Mouse (Mus musculus): ENCODE results near the gene Ksr1. TPM values are rescaled to one million over a fixed set of nuclear protein-coding genes. Genes with fewer than 3 reads are reported as not detected.

The Ksr1 gene
- polyA plus RNA-seq, 1 experiment from 2014 or later, result 3.8 TPM

DNA sequence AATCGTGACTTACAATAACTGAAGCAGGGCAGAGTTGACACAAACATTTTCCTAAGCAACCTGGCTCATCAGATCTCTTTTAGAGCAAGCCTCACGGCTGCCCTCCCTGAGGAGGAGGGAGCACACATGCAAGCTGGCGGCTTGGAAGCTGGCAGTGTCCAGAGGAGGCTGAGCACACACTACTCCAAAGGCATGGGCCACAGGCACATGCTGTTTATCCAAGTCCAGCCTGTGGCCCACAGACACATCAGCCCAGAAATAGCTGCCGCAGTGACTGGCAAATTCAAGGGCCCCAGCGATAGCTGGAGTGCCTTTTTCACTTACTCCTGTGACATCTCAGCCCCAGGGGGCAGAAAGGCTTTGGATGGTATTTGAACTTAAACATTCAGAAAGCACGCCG is 82.6 kb downstream of the Ksr1 start:
- peaks cover 13% of the 10 kb centered on the region; the same call in 1 of the 2 replicates for H3K4me1 ChIP-seq (ENCODE audit: control insufficient read depth, insufficient read depth, low read length)
- no peak for ATAC-seq (ENCODE audit: insufficient number of reproducible peaks, insufficient read depth, low FRiP score, low read depth)
- H3K27me3 ChIP-seq (ENCODE audit: control insufficient read depth, insufficient read depth, low read length), result no peaks in the 10 kb centered on the region
- WGBS, result 77% methylated on average over 7 of the region's 7 CpGs
- H3K4me2 ChIP-seq (replicated peaks; ENCODE audit: low read depth, low read length), result no peak overlapping the region
- no peak overlapping the region for H3K4me3 ChIP-seq (ENCODE audit: low read depth, low read length)
- H3K36me3 ChIP-seq (ENCODE audit: control insufficient read depth, insufficient read depth, low read length), result no peaks in the 10 kb centered on the region
- no peaks in the 10 kb centered on the region for H3K9me3 ChIP-seq (ENCODE audit: control insufficient read depth, low read depth, low read length)
- H3K27ac ChIP-seq (ENCODE audit: low read length), result no peak overlapping the region
- H3K9ac ChIP-seq (replicated peaks; ENCODE audit: low read depth, low read length), result no peak overlapping the region

DNA sequence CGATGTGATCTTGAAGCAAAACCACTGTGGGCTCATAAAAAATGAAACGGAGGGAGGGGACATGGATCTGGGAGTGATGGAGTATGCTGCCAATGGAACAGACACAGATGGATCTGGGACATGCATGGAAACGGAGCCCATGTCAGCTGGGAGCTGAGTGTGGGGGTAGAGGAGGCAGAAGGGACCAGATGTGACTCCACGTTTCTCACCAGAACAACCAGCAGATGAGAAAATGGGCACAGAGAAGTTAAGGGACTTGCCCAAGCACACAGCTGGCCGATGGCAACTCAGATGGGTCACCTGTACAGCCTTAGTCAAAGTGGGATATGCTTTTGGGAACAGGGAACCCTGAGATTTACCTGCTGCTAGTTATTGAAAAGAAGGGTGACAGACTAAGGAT is 83.3 kb downstream of the Ksr1 start:
- Histone ChIP-seq H3K27ac (ENCODE audit: low read length) (no peak overlapping the region), H3K9ac (replicated peaks; ENCODE audit: low read depth, low read length) (no peak overlapping the region), H3K4me1 (ENCODE audit: control insufficient read depth, insufficient read depth, low read length) (peaks cover 15% of the 10 kb centered on the region; the same call in 1 of the 2 replicates), H3K36me3 (ENCODE audit: control insufficient read depth, insufficient read depth, low read length) (no peaks in the 10 kb centered on the region), H3K4me2 (replicated peaks; ENCODE audit: low read depth, low read length) (no peak overlapping the region), H3K9me3 (ENCODE audit: control insufficient read depth, low read depth, low read length) (no peaks in the 10 kb centered on the region), H3K4me3 (ENCODE audit: low read depth, low read length) (no peak overlapping the region), H3K27me3 (ENCODE audit: control insufficient read depth, insufficient read depth, low read length) (no peaks in the 10 kb centered on the region)
- no peak for ATAC-seq (ENCODE audit: insufficient number of reproducible peaks, insufficient read depth, low FRiP score, low read depth)
- 87% methylated on average over 5 of the region's 5 CpGs for WGBS

DNA sequence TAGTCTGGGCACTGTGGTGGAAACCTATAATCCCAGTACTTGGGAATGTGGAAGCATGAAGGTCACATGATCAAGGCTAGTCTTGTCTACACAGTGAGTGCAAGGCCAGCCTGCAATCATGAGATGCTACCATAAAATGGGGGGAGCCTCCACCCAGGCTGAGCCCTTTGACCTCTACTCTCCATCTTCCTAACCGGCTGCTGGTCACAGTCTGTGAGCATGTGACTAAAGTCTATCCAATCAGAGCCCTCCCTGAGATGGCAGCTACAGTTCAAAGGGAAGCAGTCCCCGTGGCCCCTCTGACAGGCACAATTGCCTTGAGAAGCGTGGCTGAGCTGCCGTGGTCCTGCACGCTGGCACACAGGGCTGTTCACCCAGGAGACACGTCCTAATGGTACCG is 84.4 kb downstream of the Ksr1 start:
- Histone ChIP-seq H3K9ac (replicated peaks; ENCODE audit: low read depth, low read length) (no peak overlapping the region), H3K9me3 (ENCODE audit: control insufficient read depth, low read depth, low read length) (no peaks in the 10 kb centered on the region), H3K4me3 (ENCODE audit: low read depth, low read length) (no peak overlapping the region), H3K4me2 (replicated peaks; ENCODE audit: low read depth, low read length) (no peak overlapping the region), H3K36me3 (ENCODE audit: control insufficient read depth, insufficient read depth, low read length) (no peaks in the 10 kb centered on the region), H3K27ac (ENCODE audit: low read length) (no peak overlapping the region), H3K4me1 (ENCODE audit: control insufficient read depth, insufficient read depth, low read length) (peaks cover 19% of the 10 kb centered on the region; the same call in 1 of the 2 replicates), H3K27me3 (ENCODE audit: control insufficient read depth, insufficient read depth, low read length) (no peaks in the 10 kb centered on the region)
- 62% methylated on average over 7 of the region's 7 CpGs for WGBS
- ATAC-seq (ENCODE audit: insufficient number of reproducible peaks, insufficient read depth, low FRiP score, low read depth), result no peak

DNA sequence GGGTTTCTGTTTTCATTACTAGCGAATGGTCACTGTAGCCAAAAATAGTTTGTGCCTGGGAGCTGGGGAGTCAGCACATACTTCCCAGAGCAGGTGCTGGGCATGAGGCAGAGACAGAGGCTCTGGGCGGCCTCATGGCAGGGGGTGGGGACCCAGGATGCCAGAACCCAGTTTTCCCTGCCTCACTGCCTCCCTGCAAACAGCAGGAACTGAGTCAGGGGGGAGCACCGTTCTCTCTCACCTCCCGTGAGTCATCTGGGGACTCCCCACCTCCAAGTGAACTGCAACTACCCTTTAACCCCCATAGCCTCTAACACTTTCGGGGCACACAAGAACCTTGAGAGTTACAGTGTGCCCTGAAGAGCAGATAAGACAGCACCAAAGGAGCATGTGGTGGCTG is 86.4 kb downstream of the Ksr1 start:
- ATAC-seq (ENCODE audit: insufficient number of reproducible peaks, insufficient read depth, low FRiP score, low read depth), result no peak
- peaks cover 14% of the 10 kb centered on the region; the same call in 1 of the 2 replicates for H3K4me1 ChIP-seq (ENCODE audit: control insufficient read depth, insufficient read depth, low read length)
- no peaks in the 10 kb centered on the region for H3K9me3 ChIP-seq (ENCODE audit: control insufficient read depth, low read depth, low read length)
- H3K36me3 ChIP-seq (ENCODE audit: control insufficient read depth, insufficient read depth, low read length), result no peaks in the 10 kb centered on the region
- H3K27me3 ChIP-seq (ENCODE audit: control insufficient read depth, insufficient read depth, low read length), result no peaks in the 10 kb centered on the region
- no peak overlapping the region for H3K27ac ChIP-seq (ENCODE audit: low read length)
- no peak overlapping the region for H3K9ac ChIP-seq (replicated peaks; ENCODE audit: low read depth, low read length)
- WGBS, result 75% methylated on average over 5 of the region's 5 CpGs
- no peak overlapping the region for H3K4me3 ChIP-seq (ENCODE audit: low read depth, low read length)
- H3K4me2 ChIP-seq (replicated peaks; ENCODE audit: low read depth, low read length), result no peak overlapping the region

DNA sequence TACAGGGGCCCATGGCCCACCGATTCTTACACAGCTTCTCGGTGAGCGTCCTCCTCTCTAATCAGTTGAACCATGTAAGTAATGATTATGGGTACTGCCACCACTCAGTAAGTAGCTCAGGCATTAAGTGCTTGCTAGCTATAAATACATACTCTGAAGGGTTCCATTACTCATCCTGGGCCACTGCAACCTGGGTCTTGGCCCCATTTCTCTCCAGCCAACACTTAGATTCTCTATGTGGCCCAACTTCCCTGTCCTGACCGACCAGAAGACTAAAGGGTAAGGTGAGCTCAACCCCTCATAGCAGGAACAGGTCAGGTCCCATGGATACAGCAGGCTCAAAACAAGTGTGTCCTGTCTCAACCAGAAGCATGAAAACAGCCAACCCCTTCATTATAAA is 87.1 kb downstream of the Ksr1 start:
- no peaks in the 10 kb centered on the region for H3K36me3 ChIP-seq (ENCODE audit: control insufficient read depth, insufficient read depth, low read length)
- ATAC-seq (ENCODE audit: insufficient number of reproducible peaks, insufficient read depth, low FRiP score, low read depth), result no peak
- no peak overlapping the region for H3K4me2 ChIP-seq (replicated peaks; ENCODE audit: low read depth, low read length)
- no peak overlapping the region for H3K9ac ChIP-seq (replicated peaks; ENCODE audit: low read depth, low read length)
- 0 out of 2 replicates have a peak, but pooled peaks cover 12% of the 10 kb centered on the region for H3K4me1 ChIP-seq (ENCODE audit: control insufficient read depth, insufficient read depth, low read length)
- H3K4me3 ChIP-seq (ENCODE audit: low read depth, low read length), result no peak overlapping the region
- H3K27me3 ChIP-seq (ENCODE audit: control insufficient read depth, insufficient read depth, low read length), result no peaks in the 10 kb centered on the region
- 87% methylated on average over 4 of the region's 4 CpGs for WGBS
- H3K27ac ChIP-seq (ENCODE audit: low read length), result no peak overlapping the region
- no peaks in the 10 kb centered on the region for H3K9me3 ChIP-seq (ENCODE audit: control insufficient read depth, low read depth, low read length)

DNA sequence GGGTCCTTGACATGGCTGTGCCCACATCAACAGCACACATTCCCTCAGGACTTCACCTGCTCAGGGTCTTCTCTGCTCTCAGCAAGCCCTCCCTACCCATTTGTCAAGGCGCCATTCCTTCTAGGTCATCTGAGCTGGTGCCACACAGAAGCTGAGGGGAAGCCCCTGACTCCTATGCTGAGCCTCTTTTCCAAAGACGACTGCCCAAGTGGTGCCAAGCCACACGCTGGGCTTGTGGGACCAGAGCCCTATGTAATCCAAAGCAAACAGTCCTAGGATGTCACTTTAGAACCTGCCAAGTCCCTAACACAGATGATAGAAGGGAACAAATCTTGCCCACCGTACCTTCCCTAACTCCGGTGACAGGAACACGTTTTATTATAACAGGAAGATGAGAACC is 87.6 kb downstream of the Ksr1 start:
- 80% methylated on average over 6 of the region's 6 CpGs for WGBS
- H3K9ac ChIP-seq (replicated peaks; ENCODE audit: low read depth, low read length), result no peak overlapping the region
- H3K9me3 ChIP-seq (ENCODE audit: control insufficient read depth, low read depth, low read length), result no peaks in the 10 kb centered on the region
- no peak overlapping the region for H3K4me2 ChIP-seq (replicated peaks; ENCODE audit: low read depth, low read length)
- H3K27ac ChIP-seq (ENCODE audit: low read length), result no peak overlapping the region
- H3K27me3 ChIP-seq (ENCODE audit: control insufficient read depth, insufficient read depth, low read length), result no peaks in the 10 kb centered on the region
- no peak overlapping the region for H3K4me3 ChIP-seq (ENCODE audit: low read depth, low read length)
- no peaks in the 10 kb centered on the region for H3K36me3 ChIP-seq (ENCODE audit: control insufficient read depth, insufficient read depth, low read length)
- ATAC-seq (ENCODE audit: insufficient number of reproducible peaks, insufficient read depth, low FRiP score, low read depth), result no peak
- H3K4me1 ChIP-seq (ENCODE audit: control insufficient read depth, insufficient read depth, low read length), result 0 out of 2 replicates have a peak, but pooled peaks cover 12% of the 10 kb centered on the region

DNA sequence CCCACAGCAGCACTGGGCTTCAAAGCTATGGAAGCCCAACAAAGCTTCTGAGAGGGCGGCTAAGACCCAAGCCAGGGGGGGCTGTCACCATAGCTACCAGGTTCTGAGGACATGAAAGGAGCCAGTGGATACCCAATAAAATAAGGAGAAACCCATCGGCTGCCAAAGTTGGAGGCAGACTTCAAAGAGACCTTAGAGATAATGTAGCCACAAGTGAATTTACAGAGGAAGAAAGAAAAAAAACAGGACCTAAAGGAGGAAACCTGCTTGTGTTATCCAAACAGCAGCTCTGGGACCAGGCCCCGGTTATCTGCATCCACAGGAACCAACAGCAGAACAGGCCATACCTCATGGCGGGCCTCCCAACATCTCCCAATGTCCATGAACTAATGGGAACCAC is 88.4 kb downstream of the Ksr1 start:
- H3K4me2 ChIP-seq (replicated peaks; ENCODE audit: low read depth, low read length), result no peak overlapping the region
- H3K9ac ChIP-seq (replicated peaks; ENCODE audit: low read depth, low read length), result no peak overlapping the region
- no peak overlapping the region for H3K4me3 ChIP-seq (ENCODE audit: low read depth, low read length)
- no peak overlapping the region for H3K27ac ChIP-seq (ENCODE audit: low read length)
- WGBS, result 59% methylated on average over 4 of the region's 4 CpGs
- H3K27me3 ChIP-seq (ENCODE audit: control insufficient read depth, insufficient read depth, low read length), result no peaks in the 10 kb centered on the region
- H3K4me1 ChIP-seq (ENCODE audit: control insufficient read depth, insufficient read depth, low read length), result 0 out of 2 replicates have a peak, but pooled peaks cover 12% of the 10 kb centered on the region
- H3K9me3 ChIP-seq (ENCODE audit: control insufficient read depth, low read depth, low read length), result no peaks in the 10 kb centered on the region
- ATAC-seq (ENCODE audit: insufficient number of reproducible peaks, insufficient read depth, low FRiP score, low read depth), result no peak
- no peaks in the 10 kb centered on the region for H3K36me3 ChIP-seq (ENCODE audit: control insufficient read depth, insufficient read depth, low read length)

DNA sequence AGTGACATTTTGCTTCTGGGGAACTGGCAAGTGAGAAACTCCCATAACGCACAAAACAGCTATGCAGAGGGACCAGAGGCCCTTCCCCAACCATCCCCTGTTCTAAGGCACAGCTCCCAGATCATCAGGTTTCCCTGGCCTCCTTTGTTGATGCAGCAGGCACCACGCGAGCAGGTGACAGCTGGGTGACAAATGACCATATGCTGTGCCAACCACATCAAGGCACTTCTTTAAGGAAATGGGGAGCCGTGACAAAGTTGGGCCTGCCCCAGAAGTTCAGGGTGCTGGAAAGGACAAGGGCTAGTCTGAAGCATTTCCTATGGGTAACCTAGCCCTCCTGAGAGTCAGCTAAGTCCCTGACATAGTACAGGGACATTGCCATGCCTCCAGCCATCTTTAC is 89.3 kb downstream of the Ksr1 start:
- H3K4me3 ChIP-seq (ENCODE audit: low read depth, low read length), result no peak overlapping the region
- H3K36me3 ChIP-seq (ENCODE audit: control insufficient read depth, insufficient read depth, low read length), result no peaks in the 10 kb centered on the region
- H3K9ac ChIP-seq (replicated peaks; ENCODE audit: low read depth, low read length), result no peak overlapping the region
- H3K4me2 ChIP-seq (replicated peaks; ENCODE audit: low read depth, low read length), result no peak overlapping the region
- H3K4me1 ChIP-seq (ENCODE audit: control insufficient read depth, insufficient read depth, low read length), result 0 out of 2 replicates have a peak, but pooled peaks cover 12% of the 10 kb centered on the region
- H3K27me3 ChIP-seq (ENCODE audit: control insufficient read depth, insufficient read depth, low read length), result no peaks in the 10 kb centered on the region
- no peak for ATAC-seq (ENCODE audit: insufficient number of reproducible peaks, insufficient read depth, low FRiP score, low read depth)
- no peaks in the 10 kb centered on the region for H3K9me3 ChIP-seq (ENCODE audit: control insufficient read depth, low read depth, low read length)
- WGBS, result 34% methylated on average over 4 of the region's 4 CpGs
- H3K27ac ChIP-seq (ENCODE audit: low read length), result no peak overlapping the region

DNA sequence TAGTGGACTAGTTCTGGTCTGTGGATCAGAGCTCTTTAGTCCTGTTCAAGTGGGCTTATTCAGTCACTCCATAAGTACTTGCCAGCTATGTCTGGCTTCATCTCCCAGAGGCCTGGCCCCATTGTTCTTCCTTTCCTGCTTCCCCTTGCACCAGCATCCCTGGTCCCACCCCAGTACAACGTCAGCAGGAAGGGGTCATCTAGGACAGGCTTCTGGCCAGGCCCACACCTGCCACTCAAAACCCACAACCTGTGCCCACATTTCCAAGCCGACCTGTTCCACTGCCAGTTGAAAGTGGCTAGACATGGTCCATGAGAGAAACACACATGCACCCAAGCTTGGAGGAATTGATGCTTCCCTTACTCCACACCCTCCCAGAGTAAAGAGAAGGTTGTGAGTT is 90.2 kb downstream of the Ksr1 start:
- Histone ChIP-seq H3K9ac (replicated peaks; ENCODE audit: low read depth, low read length) (no peak overlapping the region), H3K36me3 (ENCODE audit: control insufficient read depth, insufficient read depth, low read length) (no peaks in the 10 kb centered on the region), H3K4me3 (ENCODE audit: low read depth, low read length) (no peak overlapping the region), H3K4me1 (ENCODE audit: control insufficient read depth, insufficient read depth, low read length) (0 out of 2 replicates have a peak, but pooled peaks cover 12% of the 10 kb centered on the region), H3K4me2 (replicated peaks; ENCODE audit: low read depth, low read length) (no peak overlapping the region), H3K27ac (ENCODE audit: low read length) (no peak overlapping the region), H3K9me3 (ENCODE audit: control insufficient read depth, low read depth, low read length) (no peaks in the 10 kb centered on the region), H3K27me3 (ENCODE audit: control insufficient read depth, insufficient read depth, low read length) (no peaks in the 10 kb centered on the region)
- WGBS, result 63% methylated on average over 2 of the region's 2 CpGs
- no peak for ATAC-seq (ENCODE audit: insufficient number of reproducible peaks, insufficient read depth, low FRiP score, low read depth)

Measured in stomach, embryonic 14.5 days (tissue).